Mouse (Mus musculus) brain, adult 2 months (tissue): ENCODE measurements around the gene Gm27021.
A peak's percentile ranks its signal among the peaks of the same experiment; 100 is the strongest.

Experiments used
- DNase-seq: peaks from one replicate; pipeline ENCODE4 v3.0.0; 2011; ENCODE audit warnings: low read depth, low spot score

Gene Gm27021

GRCm38 (mm10) chr8:120642031-120642662, 25.7 kb downstream of the Gm27021 start:
- no peak for DNase-seq

- DNase-seq: no peak
These were observed 26.6 kb downstream of the Gm27021 start for GRCm38 (mm10) chr8:120641245-120641644.

- peak; percentile 49 for DNase-seq
These were observed 33.5 kb downstream of the Gm27021 start for GRCm38 (mm10) chr8:120634329-120634839.

- DNase-seq: no peak
These were observed 34.1 kb downstream of the Gm27021 start for GRCm38 (mm10) chr8:120633665-120634271.

- DNase-seq: no peak
These were observed 34.8 kb downstream of the Gm27021 start for GRCm38 (mm10) chr8:120632969-120633664.

- peak; percentile 78 for DNase-seq
These were observed 36.2 kb downstream of the Gm27021 start for GRCm38 (mm10) chr8:120631441-120632375.

GRCm38 (mm10) chr8:120630848-120631247, 37.0 kb downstream of the Gm27021 start:
- no peak for DNase-seq

GRCm38 (mm10) chr8:120630031-120630430, 37.8 kb downstream of the Gm27021 start:
- no peak for DNase-seq

GRCm38 (mm10) chr8:120627298-120627697, 40.6 kb downstream of the Gm27021 start:
- peak; percentile 93 for DNase-seq

- DNase-seq: no peak
These were observed 41.4 kb downstream of the Gm27021 start for GRCm38 (mm10) chr8:120626461-120626860.

GRCm38 (mm10) chr8:120623608-120624007, 44.3 kb downstream of the Gm27021 start:
- no peak for DNase-seq

- no peak for DNase-seq
These were observed 45.7 kb downstream of the Gm27021 start for GRCm38 (mm10) chr8:120622161-120622560.

GRCm38 (mm10) chr8:120620441-120620840, 47.4 kb downstream of the Gm27021 start:
- DNase-seq: no peak

- peak; percentile 72 for DNase-seq
These were observed 48.4 kb downstream of the Gm27021 start for GRCm38 (mm10) chr8:120619235-120620180.

- DNase-seq: peak; percentile 77
These were observed 49.8 kb downstream of the Gm27021 start for GRCm38 (mm10) chr8:120618110-120618509.

GRCm38 (mm10) chr8:120616663-120617626, 50.9 kb downstream of the Gm27021 start:
- peak; percentile 61 for DNase-seq

- no peak for DNase-seq
These were observed 53.4 kb downstream of the Gm27021 start for GRCm38 (mm10) chr8:120614491-120614890.

- DNase-seq: no peak
These were observed 57.1 kb downstream of the Gm27021 start for GRCm38 (mm10) chr8:120610824-120611223.

- peak; percentile 85 for DNase-seq
These were observed 60.0 kb downstream of the Gm27021 start for GRCm38 (mm10) chr8:120607885-120608284.
